Mouse (Mus musculus) kidney, postnatal 25 days (tissue): ENCODE measurements around the gene Fbxl8.
"Not testable (repeated sequence)": the region's sequence is repeated elsewhere in the genome, so short reads cannot be mapped to it uniquely, and the experiment has no call there.

Experiments used
- DNase-seq, 2 experiments: peaks; one replicate each; pipeline ENCODE4 v3.0.0; 2021; ENCODE audit warnings: mixed read lengths in 2 of 2

The Fbxl8 gene

GRCm38 (mm10) chr8:105285514-105285913, 21.1 kb downstream of the Fbxl8 start:
- no peak for DNase-seq

GRCm38 (mm10) chr8:105286907-105287306, 22.5 kb downstream of the Fbxl8 start:
- no peak for DNase-seq

GRCm38 (mm10) chr8:105288231-105288630, 23.8 kb downstream of the Fbxl8 start:
- DNase-seq: no peak

GRCm38 (mm10) chr8:105288958-105289732, 24.7 kb downstream of the Fbxl8 start:
- DNase-seq: peak; percentile 88 to 92

GRCm38 (mm10) chr8:105289805-105290460, 25.5 kb downstream of the Fbxl8 start, which contains the start of gene 4931428F04Rik:
Gene 4931428F04Rik (minus strand): TSS chr8:105289864.
- peak; percentile 42 to 58 for DNase-seq

- DNase-seq: peak; percentile 91 to 98
Observed at GRCm38 (mm10) chr8:105290554-105291314, 26.3 kb downstream of the Fbxl8 start.

- not testable (repeated sequence) for DNase-seq
Observed at GRCm38 (mm10) chr8:105291364-105291763, 26.9 kb downstream of the Fbxl8 start.

- not testable (repeated sequence) for DNase-seq
Observed at GRCm38 (mm10) chr8:105291802-105292201, 27.4 kb downstream of the Fbxl8 start.

GRCm38 (mm10) chr8:105292471-105292870, 28.0 kb downstream of the Fbxl8 start:
- DNase-seq: peak in 1 of 2 experiments; percentile 33

- no peak for DNase-seq
Observed at GRCm38 (mm10) chr8:105293405-105293804, 29.0 kb downstream of the Fbxl8 start.

- no peak for DNase-seq
Observed at GRCm38 (mm10) chr8:105294776-105295175, 30.3 kb downstream of the Fbxl8 start.

- DNase-seq: no peak
Observed at GRCm38 (mm10) chr8:105295256-105295655, 30.8 kb downstream of the Fbxl8 start.

GRCm38 (mm10) chr8:105295895-105296573, 31.6 kb downstream of the Fbxl8 start, which contains the start of gene Exoc3l:
Gene Exoc3l (minus strand): TSS chr8:105296101.
- peak; percentile 35 to 72 for DNase-seq

- DNase-seq: peak; percentile 95 to 97
Observed at GRCm38 (mm10) chr8:105297511-105298192, 33.2 kb downstream of the Fbxl8 start, which contains the start of gene E2f4. Gene E2f4 (plus strand): TSS chr8:105297663.

GRCm38 (mm10) chr8:105298351-105299252, 34.2 kb downstream of the Fbxl8 start:
- peak in 1 of 2 experiments; percentile 33 for DNase-seq

- DNase-seq: peak in 1 of 2 experiments; percentile 46
Observed at GRCm38 (mm10) chr8:105299962-105300361, 35.5 kb downstream of the Fbxl8 start.

GRCm38 (mm10) chr8:105303396-105303795, 38.9 kb downstream of the Fbxl8 start:
- DNase-seq: no peak

GRCm38 (mm10) chr8:105303874-105304273, 39.4 kb downstream of the Fbxl8 start:
- no peak for DNase-seq

- peak in 1 of 2 experiments; percentile 36 for DNase-seq
Observed at GRCm38 (mm10) chr8:105304325-105305210, 40.1 kb downstream of the Fbxl8 start.
